Mouse (Mus musculus) G1E (cell line): ENCODE data around the gene Gm26620. TPM values are rescaled to one million over a fixed set of nuclear protein-coding genes. Genes with fewer than 3 reads are reported as not detected.

Experiments
- ATAC-seq: 2 replicates; pipeline ENCODE4 v1.8.0; 2016; ENCODE audit warnings: mild to moderate bottlenecking; ENCODE audit not compliant: insufficient number of reproducible peaks, poor library complexity, low FRiP score, severe bottlenecking; ENCODE audit errors: extremely low read depth
- DNase-seq: peaks from one replicate; pipeline ENCODE4 v3.0.0; 2012; ENCODE audit warnings: low spot score
- H3K27me3 ChIP-seq: 2 replicates; pipeline ENCODE4 v1.6.1; 2012; ENCODE audit warnings: mild to moderate bottlenecking, low read length, inconsistent platforms; ENCODE audit not compliant: insufficient read depth
- H3K36me3 ChIP-seq: replicated peaks from 2 replicates; pipeline ENCODE3; 2012; ENCODE audit warnings: mild to moderate bottlenecking, inconsistent platforms
- H3K4me1 ChIP-seq: 2 replicates; pipeline ENCODE4 v1.6.1; 2012; ENCODE audit warnings: low read depth, low read length, inconsistent platforms, mixed read lengths; ENCODE audit not compliant: insufficient read depth
- H3K4me3 ChIP-seq: 2 replicates; pipeline ENCODE4 v1.5.1; 2012; ENCODE audit warnings: low read depth, mild to moderate bottlenecking, inconsistent platforms, low read length, moderate library complexity, mixed read lengths
- H3K9me3 ChIP-seq: replicated peaks from 2 replicates; pipeline ENCODE4 v1.6.1; 2012; ENCODE audit warnings: inconsistent platforms
- CTCF ChIP-seq: IDR thresholded peaks from 2 replicates; pipeline ENCODE4 v1.5.1; 2012; ENCODE audit warnings: low read depth, low read length, inconsistent platforms, mixed read lengths
- GATA1 ChIP-seq: IDR thresholded peaks from 2 replicates; pipeline ENCODE4 v1.6.1; 2012; ENCODE audit warnings: borderline replicate concordance, low read length, inconsistent platforms, mixed read lengths
- GATA2 ChIP-seq: IDR thresholded peaks from 2 replicates; pipeline ENCODE4 v1.6.1; 2012; ENCODE audit warnings: low read depth, low read length, inconsistent platforms, borderline replicate concordance
- POLR2AphosphoS5 ChIP-seq: IDR thresholded peaks from 2 replicates; pipeline ENCODE4 v1.6.1; 2012; ENCODE audit warnings: low read depth, low read length, inconsistent platforms; ENCODE audit not compliant: insufficient replicate concordance
- TAL1 ChIP-seq: conservative IDR thresholded peaks from 2 replicates; pipeline ENCODE4 v1.6.1; 2012; ENCODE audit warnings: low read depth, low read length, inconsistent platforms, mixed read lengths
- polyA plus RNA-seq: library from polyadenylated mRNA; stranded (reverse); fragments of >175 nt; gene quantifications from 2 replicates; pipeline ENCODE4 v1.2.3, GENCODE M21; 2012
- total RNA-seq, 2 experiments: library from RNA; stranded (forward) in 1 of 2; stranded (reverse) in 1 of 2; fragments of 200-1000 nt in 1 of 2; fragments of >200 nt in 1 of 2; fragmentation: Nextera tagmentation in 1 of 2; gene quantifications; 2 replicates each; pipeline ENCODE4 v1.2.3; 2014 to 2017

Gene Gm26620
- total and polyA plus RNA-seq, 3 experiments = 0.76 to 1.1 (median 0.90) TPM

- Histone ChIP-seq H3K36me3 (no peaks in the 10 kb centered on the region), H3K4me1 (peaks cover 48% of the 10 kb centered on the region), H3K4me3 (peak overlapping the region; percentile 60; the same call in 1 of the 2 replicates), H3K27me3 (no peaks in the 10 kb centered on the region), H3K9me3 (no peaks in the 10 kb centered on the region)
- DNase-seq (peak; percentile 16), ATAC-seq (peak; percentile 56)
- TF ChIP-seq TAL1 = no peak
- TF ChIP-seq CTCF = no peak
- no peak for TF ChIP-seq POLR2AphosphoS5
- no peak for TF ChIP-seq GATA2
- no peak for TF ChIP-seq GATA1
Observed at GRCm38 (mm10) chr1:170898413-170899075, 13.7 kb downstream of the Gm26620 start.

GRCm38 (mm10) chr1:170900799-170901467, 16.1 kb downstream of the Gm26620 start:
- ATAC-seq (no peak), DNase-seq (no peak)
- Histone ChIP-seq H3K27me3 (peaks cover 3% of the 10 kb centered on the region; the same call in 1 of the 2 replicates), H3K9me3 (no peaks in the 10 kb centered on the region), H3K36me3 (no peaks in the 10 kb centered on the region), H3K4me1 (peaks cover 48% of the 10 kb centered on the region), H3K4me3 (peak overlapping the region; percentile 23; the same call in 1 of the 2 replicates)
- TF ChIP-seq CTCF = no peak
- no peak for TF ChIP-seq TAL1
- no peak for TF ChIP-seq GATA1
- TF ChIP-seq POLR2AphosphoS5 = no peak
- TF ChIP-seq GATA2 = no peak

- no peak for TF ChIP-seq GATA1
- TF ChIP-seq CTCF = peak; percentile 76
- 0 out of 2 replicates have a peak, but pooled peaks have one; percentile 46 for ATAC-seq
- Histone ChIP-seq H3K4me1 (peaks cover 43% of the 10 kb centered on the region), H3K36me3 (no peaks in the 10 kb centered on the region), H3K9me3 (no peaks in the 10 kb centered on the region), H3K4me3 (no peak overlapping the region; the same call in 1 of the 2 replicates), H3K27me3 (peaks cover 3% of the 10 kb centered on the region; the same call in 1 of the 2 replicates)
- DNase-seq = peak; percentile 38
Observed at GRCm38 (mm10) chr1:170901536-170902238, 16.8 kb downstream of the Gm26620 start.

GRCm38 (mm10) chr1:170903485-170903884, 18.6 kb downstream of the Gm26620 start:
- H3K27me3 ChIP-seq = peaks cover 14% of the 10 kb centered on the region

GRCm38 (mm10) chr1:170907111-170907455, 22.2 kb downstream of the Gm26620 start:
- Histone ChIP-seq H3K36me3 (no peaks in the 10 kb centered on the region), H3K9me3 (peaks cover 10% of the 10 kb centered on the region), H3K4me1 (peaks cover 2% of the 10 kb centered on the region), H3K4me3 (no peak overlapping the region), H3K27me3 (peaks cover 25% of the 10 kb centered on the region)
- TF ChIP-seq CTCF (no peak), TAL1 (no peak), GATA1 (no peak), POLR2AphosphoS5 (no peak), GATA2 (no peak)
- DNase-seq = no peak
- no peak for ATAC-seq

More at GRCm38 (mm10) chr1:170903485-170903884, 18.6 kb downstream of the Gm26620 start:
- H3K9me3 ChIP-seq = peaks cover 8% of the 10 kb centered on the region
- no peak for TF ChIP-seq CTCF
- no peak for TF ChIP-seq TAL1
- TF ChIP-seq POLR2AphosphoS5 = no peak
- no peak for TF ChIP-seq GATA2
- no peak for TF ChIP-seq GATA1
- no peak for DNase-seq
- ATAC-seq = no peak
- no peaks in the 10 kb centered on the region for H3K36me3 ChIP-seq
- no peak overlapping the region for H3K4me3 ChIP-seq
- peaks cover 25% of the 10 kb centered on the region for H3K4me1 ChIP-seq

GRCm38 (mm10) chr1:170907456-170908191, 22.8 kb downstream of the Gm26620 start:
- Histone ChIP-seq H3K4me3 (no peak overlapping the region), H3K36me3 (no peaks in the 10 kb centered on the region), H3K27me3 (peaks cover 29% of the 10 kb centered on the region), H3K4me1 (no peaks in the 10 kb centered on the region; the same call in 1 of the 2 replicates), H3K9me3 (peaks cover 10% of the 10 kb centered on the region)
- TF ChIP-seq GATA2 = no peak
- no peak for TF ChIP-seq GATA1
- no peak for TF ChIP-seq CTCF
- TF ChIP-seq TAL1 = no peak
- TF ChIP-seq POLR2AphosphoS5 = no peak
- no peak for ATAC-seq
- DNase-seq = no peak
